Mouse (Mus musculus): ENCODE measurements at regions not wholly inside any gene's neighbourhood (a gene's known extent, or its start where the extent isn't known, plus 50 kb on each side); places are given as distances from the start of the nearest gene placed in this dataset.

DNA sequence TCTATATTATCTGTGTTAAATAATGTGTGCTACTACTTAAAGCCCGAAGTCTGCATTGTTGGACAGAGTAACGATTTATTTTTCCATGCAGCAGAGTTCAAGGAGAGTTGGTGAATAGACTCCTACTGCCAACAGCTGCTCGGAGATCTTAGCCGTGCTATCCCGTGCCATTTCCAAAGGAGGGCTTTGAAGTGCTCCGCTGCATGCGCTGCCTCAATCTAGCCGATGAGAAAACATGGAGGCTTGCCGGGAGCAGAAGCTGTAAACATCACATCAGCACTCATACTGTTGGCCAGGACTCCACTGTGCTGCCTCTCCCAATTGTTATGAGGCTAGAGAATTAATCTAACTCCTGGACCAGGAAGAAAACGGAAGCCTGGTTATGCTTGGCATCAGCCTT, 174.1 kb upstream of the Hnrnpa3 start:
- H3K79me2 ChIP-seq (ENCODE audit: control insufficient read depth, insufficient read depth): no peaks in the 10 kb centered on the region
- no peak overlapping the region for H3ac ChIP-seq (ENCODE audit: control insufficient read depth, insufficient read length, low read depth)
- TF ChIP-seq MYOD1 (IDR thresholded peaks at IDR 0.05; ENCODE audit: control insufficient read depth, insufficient read length, low read depth) (no peak), FOSL1 (IDR thresholded peaks at IDR 0.05; ENCODE audit: insufficient read depth, low read length, poor library complexity, severe bottlenecking) (no peak), CTCF (IDR thresholded peaks at IDR 0.05; ENCODE audit: control insufficient read depth, insufficient read depth, insufficient read length) (no peak), CEBPB (IDR thresholded peaks at IDR 0.05; ENCODE audit: low read depth) (no peak), MAX (IDR thresholded peaks at IDR 0.05) (no peak), USF1 (IDR thresholded peaks at IDR 0.05; ENCODE audit: low read depth) (no peak), MYOG (IDR thresholded peaks at IDR 0.05; ENCODE audit: control insufficient read depth, extremely low read depth, insufficient read length) (no peak)
- no peaks in the 10 kb centered on the region for H3K79me3 ChIP-seq (ENCODE audit: low read depth)
- no peak overlapping the region for H3K4me3 ChIP-seq (ENCODE audit: insufficient read depth, poor library complexity, severe bottlenecking)
- peaks cover 24% of the 10 kb centered on the region for H3K27me3 ChIP-seq (ENCODE audit: control insufficient read depth, insufficient read depth, insufficient read length)
- H3K36me3 ChIP-seq (ENCODE audit: control insufficient read depth, insufficient read depth): no peaks in the 10 kb centered on the region

GRCm38 (mm10) chr2:75491150-75491549, 167.9 kb upstream of the Hnrnpa3 start:
- H3K27me3 ChIP-seq (ENCODE audit: control insufficient read depth, insufficient read depth, insufficient read length): peaks cover 6% of the 10 kb centered on the region
- no peaks in the 10 kb centered on the region for H3K36me3 ChIP-seq (ENCODE audit: control insufficient read depth, insufficient read depth)
- no peaks in the 10 kb centered on the region for H3K79me3 ChIP-seq (ENCODE audit: low read depth)
- H3ac ChIP-seq (ENCODE audit: control insufficient read depth, insufficient read length, low read depth): no peak overlapping the region
- H3K79me2 ChIP-seq (ENCODE audit: control insufficient read depth, insufficient read depth): no peaks in the 10 kb centered on the region
- TF ChIP-seq MAX (IDR thresholded peaks at IDR 0.05): no peak
- no peak for TF ChIP-seq USF1 (IDR thresholded peaks at IDR 0.05; ENCODE audit: low read depth)
- TF ChIP-seq MYOD1 (IDR thresholded peaks at IDR 0.05; ENCODE audit: control insufficient read depth, insufficient read length, low read depth): no peak
- no peak for TF ChIP-seq CTCF (IDR thresholded peaks at IDR 0.05; ENCODE audit: control insufficient read depth, insufficient read depth, insufficient read length)
- TF ChIP-seq FOSL1 (IDR thresholded peaks at IDR 0.05; ENCODE audit: insufficient read depth, low read length, poor library complexity, severe bottlenecking): no peak
- TF ChIP-seq CEBPB (IDR thresholded peaks at IDR 0.05; ENCODE audit: low read depth): no peak
- no peak for TF ChIP-seq MYOG (IDR thresholded peaks at IDR 0.05; ENCODE audit: control insufficient read depth, extremely low read depth, insufficient read length)
- H3K4me3 ChIP-seq (ENCODE audit: insufficient read depth, poor library complexity, severe bottlenecking): no peak overlapping the region

GRCm38 (mm10) chr2:75491789-75492500, 167.1 kb upstream of the Hnrnpa3 start:
- Histone ChIP-seq H3K79me2 (ENCODE audit: control insufficient read depth, insufficient read depth) (no peaks in the 10 kb centered on the region), H3K4me3 (ENCODE audit: insufficient read depth, poor library complexity, severe bottlenecking) (no peak overlapping the region), H3ac (ENCODE audit: control insufficient read depth, insufficient read length, low read depth) (no peak overlapping the region), H3K79me3 (ENCODE audit: low read depth) (no peaks in the 10 kb centered on the region), H3K36me3 (ENCODE audit: control insufficient read depth, insufficient read depth) (no peaks in the 10 kb centered on the region), H3K27me3 (ENCODE audit: control insufficient read depth, insufficient read depth, insufficient read length) (peaks cover 6% of the 10 kb centered on the region)
- no peak for TF ChIP-seq MAX (IDR thresholded peaks at IDR 0.05)
- no peak for TF ChIP-seq MYOG (IDR thresholded peaks at IDR 0.05; ENCODE audit: control insufficient read depth, extremely low read depth, insufficient read length)
- TF ChIP-seq CTCF (IDR thresholded peaks at IDR 0.05; ENCODE audit: control insufficient read depth, insufficient read depth, insufficient read length): no peak
- no peak for TF ChIP-seq MYOD1 (IDR thresholded peaks at IDR 0.05; ENCODE audit: control insufficient read depth, insufficient read length, low read depth)
- no peak for TF ChIP-seq FOSL1 (IDR thresholded peaks at IDR 0.05; ENCODE audit: insufficient read depth, low read length, poor library complexity, severe bottlenecking)
- TF ChIP-seq USF1 (IDR thresholded peaks at IDR 0.05; ENCODE audit: low read depth): no peak
- TF ChIP-seq CEBPB (IDR thresholded peaks at IDR 0.05; ENCODE audit: low read depth): no peak

DNA sequence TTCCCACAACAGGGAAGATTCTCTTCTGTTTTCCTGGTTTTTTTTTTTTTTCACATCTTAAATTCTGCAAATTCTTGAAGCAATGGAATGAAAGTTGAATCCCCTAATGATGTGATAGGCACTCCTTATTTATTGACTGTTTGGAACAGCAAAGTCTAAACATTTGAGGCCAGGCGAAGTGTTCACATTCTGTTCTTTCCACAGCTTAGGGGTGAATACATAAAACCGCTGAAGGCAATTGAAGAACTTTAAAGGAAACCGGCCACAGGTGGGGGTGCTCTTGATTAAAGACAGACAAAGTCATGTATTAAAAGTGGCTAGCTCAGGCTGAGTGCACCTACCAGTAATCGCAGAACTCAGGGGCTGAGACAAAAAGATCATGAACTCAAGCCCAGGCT, 166.6 kb upstream of the Hnrnpa3 start:
- no peak overlapping the region for H3K4me3 ChIP-seq (ENCODE audit: insufficient read depth, poor library complexity, severe bottlenecking)
- H3K79me2 ChIP-seq (ENCODE audit: control insufficient read depth, insufficient read depth): no peaks in the 10 kb centered on the region
- TF ChIP-seq MYOG (IDR thresholded peaks at IDR 0.05; ENCODE audit: control insufficient read depth, extremely low read depth, insufficient read length): no peak
- H3K27me3 ChIP-seq (ENCODE audit: control insufficient read depth, insufficient read depth, insufficient read length): peaks cover 6% of the 10 kb centered on the region
- no peaks in the 10 kb centered on the region for H3K79me3 ChIP-seq (ENCODE audit: low read depth)
- H3ac ChIP-seq (ENCODE audit: control insufficient read depth, insufficient read length, low read depth): no peak overlapping the region
- H3K36me3 ChIP-seq (ENCODE audit: control insufficient read depth, insufficient read depth): no peaks in the 10 kb centered on the region

GRCm38 (mm10) chr2:75496606-75497240, 162.3 kb upstream of the Hnrnpa3 start:
- no peak overlapping the region for H3K4me3 ChIP-seq (ENCODE audit: insufficient read depth, poor library complexity, severe bottlenecking)
- peaks cover 6% of the 10 kb centered on the region for H3K27me3 ChIP-seq (ENCODE audit: control insufficient read depth, insufficient read depth, insufficient read length)
- H3ac ChIP-seq (ENCODE audit: control insufficient read depth, insufficient read length, low read depth): no peak overlapping the region
- H3K79me2 ChIP-seq (ENCODE audit: control insufficient read depth, insufficient read depth): no peaks in the 10 kb centered on the region
- H3K36me3 ChIP-seq (ENCODE audit: control insufficient read depth, insufficient read depth): no peaks in the 10 kb centered on the region
- TF ChIP-seq MYOD1 (IDR thresholded peaks at IDR 0.05; ENCODE audit: control insufficient read depth, insufficient read length, low read depth): no peak
- no peak for TF ChIP-seq MAX (IDR thresholded peaks at IDR 0.05)
- TF ChIP-seq MYOG (IDR thresholded peaks at IDR 0.05; ENCODE audit: control insufficient read depth, extremely low read depth, insufficient read length): no peak
- TF ChIP-seq FOSL1 (IDR thresholded peaks at IDR 0.05; ENCODE audit: insufficient read depth, low read length, poor library complexity, severe bottlenecking): no peak
- TF ChIP-seq CTCF (IDR thresholded peaks at IDR 0.05; ENCODE audit: control insufficient read depth, insufficient read depth, insufficient read length): no peak
- TF ChIP-seq CEBPB (IDR thresholded peaks at IDR 0.05; ENCODE audit: low read depth): no peak
- TF ChIP-seq USF1 (IDR thresholded peaks at IDR 0.05; ENCODE audit: low read depth): no peak
- H3K79me3 ChIP-seq (ENCODE audit: low read depth): no peaks in the 10 kb centered on the region

Data from C2C12 (cell line).